Mouse (Mus musculus): ENCODE data around the gene Snph.

DNA sequence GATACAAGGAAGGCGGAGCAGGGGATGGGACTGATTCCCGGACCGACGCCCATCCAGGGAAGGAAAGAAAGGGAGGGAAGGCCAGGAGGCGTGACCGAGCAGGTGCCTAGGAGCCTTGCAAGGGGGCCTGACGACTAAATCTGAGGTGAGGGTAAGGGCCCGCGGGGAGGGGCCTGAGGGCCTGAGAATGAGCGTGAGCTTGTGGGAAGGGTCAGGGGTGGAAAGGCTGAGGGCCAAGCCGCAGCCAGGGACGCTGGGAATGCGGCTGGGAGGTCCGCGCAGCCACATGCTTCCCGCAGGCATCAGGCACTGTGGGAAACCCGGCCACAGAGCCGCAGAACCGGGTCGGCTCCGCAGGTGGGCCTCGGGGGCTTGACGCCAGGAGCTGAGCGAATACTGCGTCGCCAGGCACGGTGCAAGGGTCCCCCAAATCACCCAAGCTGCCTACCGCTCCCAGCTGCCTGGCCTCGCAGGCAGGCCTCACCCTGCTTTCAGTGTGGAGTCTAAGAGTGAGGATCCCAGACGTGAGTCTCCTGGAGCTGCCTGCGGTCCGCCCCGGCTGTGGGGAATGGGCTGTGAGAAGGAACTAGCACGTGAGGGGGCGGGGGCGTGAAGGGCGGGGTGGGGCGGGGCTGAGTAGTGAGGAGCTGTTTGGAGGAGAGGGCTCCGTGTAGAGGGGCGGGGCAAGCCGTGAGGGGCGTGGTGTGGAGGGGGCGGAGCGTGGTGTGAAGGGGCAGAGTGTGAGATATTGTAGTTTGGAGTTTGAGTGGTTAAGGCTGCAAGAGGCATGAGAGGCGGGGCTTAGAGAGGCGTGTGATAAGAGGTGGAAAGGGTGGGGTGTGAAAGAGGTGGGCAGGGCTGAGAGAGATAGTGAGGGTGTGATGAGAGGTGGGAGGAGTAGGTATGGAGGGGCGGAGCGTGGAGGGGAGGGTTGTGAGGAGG lies 37.9 kb upstream of the Snph start:
- TF ChIP-seq NRF1 (IDR thresholded peaks at IDR 0.05; ENCODE audit: insufficient read depth, low read depth, low read length, poor library complexity, severe bottlenecking) (no peak), CTCF (IDR thresholded peaks at IDR 0.05 in 2 of 3, conservative IDR thresholded peaks at IDR 0.05 in 1 of 3; ENCODE audit: control insufficient read depth in 1 of 3, insufficient read depth in 1 of 3, low read depth in 2 of 3, low read length in 3 of 3, poor library complexity in 1 of 3, severe bottlenecking in 1 of 3) (no peak)
